Mouse (Mus musculus) gastrocnemius, postnatal 10 days (tissue): ENCODE measurements around the gene Plekhn1. TPM values are rescaled to one million over a fixed set of nuclear protein-coding genes. Genes with fewer than 3 reads are reported as not detected.

Source experiments
- DNase-seq: peaks from one replicate; pipeline ENCODE4 v3.0.0; 2021; ENCODE audit warnings: mixed read lengths
- long read RNA-seq, 2 experiments: library from polyadenylated mRNA; stranded (forward); transcript quantifications; one replicate each; pipeline ENCODE4 v2.0.0; 2021
- total RNA-seq, 2 experiments: library from RNA; stranded (reverse); gene quantifications; 2 replicates each; pipeline ENCODE4 v1.2.3; 2021

The Plekhn1 gene
- total RNA-seq, result 1 to 10 TPM; 6.5 to 8.7 TPM
- long read RNA-seq, experiment 1, transcript Plekhn1-201 (12 exons, 3,014 nt), result major isoform, 11 of 25 reads
- long read RNA-seq, experiment 1, partial matches to known transcripts, result 1 of 25 reads
- long read RNA-seq, experiment 1, other reads (novel, unspliced or antisense), result 13 of 25 reads
- long read RNA-seq, experiment 2, transcript Plekhn1-201 (12 exons, 3,014 nt), result major isoform, 18 of 32 reads
- long read RNA-seq, experiment 2, partial matches to known transcripts, result 3 of 32 reads
- long read RNA-seq, experiment 2, other reads (novel, unspliced or antisense), result 11 of 32 reads

DNA sequence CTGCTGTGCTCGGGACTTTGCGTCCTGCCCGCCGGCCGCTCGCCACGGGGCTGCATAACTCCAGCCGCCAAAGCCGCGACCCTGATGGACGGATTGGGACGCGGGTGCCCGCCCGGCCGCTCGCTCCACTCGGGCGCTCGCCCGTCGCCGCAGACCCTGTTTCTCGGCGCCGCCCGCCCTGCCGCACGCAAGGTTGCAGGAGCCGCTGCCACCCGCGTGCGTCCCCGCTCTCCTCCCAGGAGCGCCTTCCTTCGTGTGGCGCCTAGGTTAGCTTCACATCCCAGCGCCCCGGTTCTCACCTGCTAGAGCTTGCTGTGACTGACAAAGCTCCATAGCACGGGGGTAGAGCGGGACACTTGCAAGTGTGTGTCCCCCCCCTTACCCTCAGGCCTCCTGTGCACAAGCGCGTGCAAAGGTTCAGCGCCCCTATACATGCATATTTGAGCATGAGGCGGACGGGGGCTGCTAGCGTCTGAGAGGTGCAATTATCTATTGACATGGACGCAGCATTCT is at the start of gene Plekhn1:
TSS of gene Plekhn1 (minus strand) at position 157 of the 513 bp plus-strand sequence.
- DNase-seq, result peak; percentile 77

DNA sequence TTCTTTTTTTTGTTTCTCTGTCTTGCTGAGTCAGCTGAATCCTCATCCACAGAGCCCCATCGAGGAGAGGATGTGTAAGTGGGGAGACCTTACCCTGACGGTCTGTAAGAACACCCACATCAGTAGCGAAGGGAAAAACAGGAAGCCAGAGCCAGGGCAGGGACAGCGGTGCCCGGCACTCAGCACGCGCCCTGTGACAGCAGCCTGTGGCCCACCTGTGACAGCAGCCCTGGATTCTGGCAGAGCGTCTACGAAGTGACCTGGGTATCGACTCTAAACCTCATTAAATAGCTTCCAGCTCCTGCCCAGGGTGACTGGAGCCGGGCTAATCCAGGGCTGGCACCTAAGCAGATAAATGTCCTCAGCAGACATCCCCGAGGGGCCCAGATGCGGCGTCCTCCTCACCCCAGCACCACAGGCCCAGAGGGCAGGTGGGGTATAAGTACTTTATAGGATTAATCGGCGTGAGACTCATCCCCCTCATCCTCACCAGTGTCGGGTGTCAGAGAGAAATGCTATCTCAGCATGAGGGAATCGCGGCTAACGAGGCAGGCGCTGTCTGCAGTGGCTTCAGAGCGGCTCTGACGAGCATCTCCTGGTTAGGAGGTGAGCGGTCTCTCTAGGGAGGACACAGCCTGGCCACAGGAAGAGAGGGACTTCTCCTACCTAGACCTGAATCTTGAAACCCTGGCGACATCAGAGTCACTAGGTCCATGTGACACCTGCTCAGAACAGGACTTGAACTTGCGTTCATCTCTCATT is 20.6 kb upstream of the Plekhn1 start, which contains the start of gene Samd11:
TSS of gene Samd11 (minus strand) at position 580 of the 762 bp plus-strand sequence.
- no peak for DNase-seq

DNA sequence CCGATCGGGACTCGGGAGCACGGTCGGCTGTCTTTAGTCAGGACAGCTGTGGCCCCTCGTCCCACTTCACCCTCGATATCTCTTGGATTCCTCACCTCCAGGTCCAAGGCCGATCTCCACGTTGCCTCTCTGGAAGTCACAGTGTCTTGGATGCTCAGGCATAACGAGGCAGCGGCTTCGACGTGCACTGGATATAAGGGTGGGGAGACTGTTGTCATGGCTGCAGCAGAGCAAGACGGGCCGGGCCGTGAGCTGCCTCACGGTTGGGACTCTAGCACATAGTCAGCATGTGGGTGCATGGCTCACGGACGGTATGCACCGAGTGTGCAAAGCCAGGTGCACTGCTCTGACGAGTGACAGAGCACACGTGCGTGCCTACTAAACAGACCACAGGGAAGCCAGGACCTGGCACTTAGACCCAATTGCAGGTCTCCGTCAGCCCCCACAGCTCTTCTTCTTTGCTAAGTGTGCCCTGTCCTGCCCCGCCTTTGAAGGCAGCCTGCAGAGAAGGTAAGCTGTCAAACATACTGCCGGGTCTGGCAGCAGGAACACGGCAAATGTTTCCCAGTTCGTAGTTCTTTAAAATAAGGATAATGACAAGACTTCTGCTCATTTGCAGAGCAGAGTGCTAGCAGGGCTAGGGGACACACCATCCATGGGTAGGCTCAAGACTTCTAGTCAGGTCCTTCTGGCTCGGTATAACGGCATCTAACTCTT is 19.9 kb upstream of the Plekhn1 start:
- no peak for DNase-seq

DNA sequence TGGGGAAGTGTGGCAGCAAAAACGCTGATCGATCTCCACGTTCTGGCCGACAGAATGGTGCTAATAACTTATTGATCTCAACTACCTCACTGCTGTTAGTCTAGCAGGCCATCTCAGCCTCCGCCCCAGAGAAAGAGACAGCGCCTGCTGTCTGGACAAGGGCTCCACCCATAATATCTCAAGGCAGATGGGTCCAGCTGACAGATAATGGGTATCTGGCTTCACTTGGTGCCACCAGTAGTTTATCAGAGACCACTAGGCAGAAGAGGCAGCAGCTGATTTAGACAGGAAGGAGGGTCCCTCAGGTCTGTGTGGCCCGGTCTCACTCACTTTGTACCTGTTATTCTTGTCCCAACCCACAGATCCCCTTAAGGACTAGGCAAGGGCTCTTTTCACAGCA is 18.4 kb upstream of the Plekhn1 start:
- DNase-seq, result no peak

DNA sequence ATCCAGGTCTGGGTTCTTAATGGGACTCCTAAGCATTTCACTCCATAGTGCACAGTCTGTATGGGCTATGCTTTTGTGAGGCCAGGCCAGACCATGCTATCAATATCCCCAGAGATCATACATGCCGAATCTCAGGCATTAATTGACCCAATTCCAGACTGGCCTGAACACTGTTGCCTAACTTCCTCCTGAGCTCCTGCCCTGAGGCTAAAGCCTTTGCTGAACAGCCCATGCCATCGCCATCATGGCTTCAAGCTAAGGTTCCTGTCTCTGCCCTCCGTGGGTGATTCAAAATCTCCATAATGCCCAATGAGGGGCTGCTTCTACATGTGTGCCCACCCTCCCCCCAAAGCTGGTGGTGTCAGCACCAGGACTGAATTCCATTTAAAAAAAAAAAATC is 18.0 kb upstream of the Plekhn1 start:
- DNase-seq, result no peak

DNA sequence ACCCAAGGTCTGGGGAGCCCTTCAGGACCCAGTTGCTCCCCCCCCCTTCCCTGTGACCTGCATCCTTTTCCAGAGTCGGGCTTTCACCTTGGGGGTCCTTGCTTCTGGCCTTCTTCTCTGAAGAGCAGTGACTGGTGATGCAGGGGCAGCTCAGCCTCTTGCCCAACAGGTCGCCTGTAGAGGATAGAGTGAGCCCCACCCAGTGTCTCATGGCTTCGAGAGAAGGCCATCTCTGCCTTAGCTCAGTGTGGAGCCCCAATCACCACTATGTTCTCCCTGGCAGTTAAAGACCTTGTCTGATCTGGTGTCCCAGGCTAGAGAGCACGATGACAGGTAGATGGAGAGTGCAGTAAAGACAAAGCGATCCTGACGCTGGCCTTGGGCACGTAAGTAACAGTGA is 17.5 kb upstream of the Plekhn1 start:
- no peak for DNase-seq

DNA sequence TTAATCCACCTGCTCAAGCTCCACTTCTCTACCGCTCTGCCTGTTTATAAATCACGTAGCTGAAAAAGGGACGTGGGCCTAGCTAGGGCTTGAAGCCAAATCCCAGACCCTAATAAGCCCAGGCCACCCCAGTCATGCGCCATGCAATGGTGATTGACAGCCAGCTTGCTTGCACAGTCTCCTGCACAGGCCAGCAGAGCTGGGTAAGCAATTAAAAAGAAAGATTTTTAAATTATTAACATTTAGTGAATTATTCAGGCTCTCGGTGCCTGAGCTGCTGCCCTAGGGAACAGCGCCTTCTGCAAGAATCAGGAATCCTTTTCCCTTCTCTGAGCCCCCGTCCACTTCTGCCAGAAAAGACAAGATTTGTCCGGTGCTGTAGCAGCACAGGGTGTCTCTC is 16.4 kb upstream of the Plekhn1 start:
- no peak for DNase-seq

DNA sequence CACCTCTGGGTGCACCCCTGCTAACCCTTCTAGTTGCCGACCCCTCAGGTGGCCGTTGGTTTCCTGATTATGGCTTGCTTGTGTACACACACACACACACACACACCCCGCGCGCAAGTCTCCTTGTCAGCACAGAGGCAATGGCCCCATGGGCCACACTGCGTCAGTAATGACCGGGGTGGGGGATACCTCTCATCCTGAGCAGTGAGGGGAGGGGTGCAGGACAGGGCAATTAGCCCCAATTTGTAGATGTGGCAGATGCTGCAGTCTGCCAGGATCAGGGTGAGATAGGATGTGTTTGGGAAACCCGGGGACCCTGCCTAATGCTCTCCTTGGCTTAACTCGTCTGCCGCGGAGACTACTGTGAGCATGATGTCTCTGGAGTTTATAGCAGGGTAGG is 14.9 kb upstream of the Plekhn1 start:
- no peak for DNase-seq

DNA sequence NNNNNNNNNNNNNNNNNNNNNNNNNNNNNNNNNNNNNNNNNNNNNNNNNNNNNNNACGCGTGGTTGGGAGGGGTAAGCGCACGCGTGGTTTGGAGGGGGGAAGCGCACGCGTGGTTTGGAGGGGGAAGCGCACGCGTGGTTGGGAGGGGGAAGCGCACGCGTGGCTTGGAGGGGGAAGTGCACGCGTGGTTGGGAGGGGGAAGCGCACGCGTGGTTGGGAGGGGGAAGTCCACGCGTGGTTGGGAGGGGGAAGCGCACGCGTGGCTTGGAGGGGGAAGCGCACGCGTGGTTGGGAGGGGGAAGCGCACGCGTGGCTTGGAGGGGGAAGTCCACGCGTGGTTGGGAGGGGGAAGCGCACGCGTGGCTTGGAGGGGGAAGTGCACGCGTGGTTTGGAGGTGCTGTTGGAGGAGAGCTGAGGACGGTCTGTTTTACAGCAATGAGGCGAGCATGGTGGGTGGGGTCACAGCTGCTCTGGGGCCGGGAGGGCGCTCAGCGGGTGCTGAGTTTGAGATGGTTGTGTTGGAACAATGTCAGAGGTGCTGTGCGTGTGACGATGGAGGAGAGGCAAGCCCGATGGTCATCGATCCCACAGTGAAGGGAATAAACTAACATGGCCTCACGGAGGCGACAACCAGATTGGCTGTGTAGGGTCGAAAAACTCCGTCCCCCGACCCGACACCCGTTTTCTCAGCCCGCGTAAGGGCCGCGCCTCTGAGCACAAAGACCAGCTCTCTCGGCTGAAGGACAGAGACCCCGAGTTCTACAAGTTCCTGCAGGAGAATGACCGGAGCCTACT is 2.2 kb upstream of the Plekhn1 start:
- DNase-seq, result no peak

DNA sequence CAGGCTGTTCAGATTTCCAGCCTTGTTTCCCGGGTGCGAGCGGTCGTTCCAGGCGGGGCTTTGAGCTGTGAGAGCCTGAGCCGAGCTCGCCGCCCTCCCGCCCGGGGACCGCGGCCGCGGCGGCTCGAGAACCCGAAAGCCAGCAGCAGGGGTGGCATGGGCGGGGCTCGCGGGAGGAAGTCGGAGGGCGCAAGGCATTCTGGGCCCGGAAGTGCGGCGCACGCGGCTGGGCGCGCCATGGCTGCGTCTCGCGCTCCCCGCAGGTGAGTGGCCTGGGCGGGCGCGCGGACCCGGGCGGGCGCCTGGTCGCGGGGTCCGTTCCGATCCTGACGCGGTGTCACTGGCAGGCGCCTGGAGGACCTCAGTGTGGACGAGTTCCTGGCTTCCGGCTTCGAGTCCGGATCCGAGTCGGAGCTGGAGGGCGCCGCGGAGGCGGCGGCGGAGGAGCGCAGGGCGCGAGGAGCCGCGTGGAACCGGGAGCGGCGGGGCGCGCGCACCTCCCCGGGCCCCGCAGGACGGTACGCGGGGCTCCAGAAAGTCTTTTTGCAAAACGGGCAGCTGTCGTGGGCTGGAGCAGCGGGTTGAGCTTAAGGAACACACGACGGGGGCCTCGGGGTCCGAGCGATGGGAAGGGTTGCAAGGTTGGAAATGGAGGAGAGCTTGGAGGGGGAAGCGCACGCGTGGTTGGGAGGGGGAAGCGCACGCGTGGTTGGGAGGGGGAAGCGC is 1.3 kb upstream of the Plekhn1 start, which contains the start of gene Noc2l:
TSS of gene Noc2l (plus strand) at position 203 of the 726 bp plus-strand sequence.
- DNase-seq, result peak; percentile 90

DNA sequence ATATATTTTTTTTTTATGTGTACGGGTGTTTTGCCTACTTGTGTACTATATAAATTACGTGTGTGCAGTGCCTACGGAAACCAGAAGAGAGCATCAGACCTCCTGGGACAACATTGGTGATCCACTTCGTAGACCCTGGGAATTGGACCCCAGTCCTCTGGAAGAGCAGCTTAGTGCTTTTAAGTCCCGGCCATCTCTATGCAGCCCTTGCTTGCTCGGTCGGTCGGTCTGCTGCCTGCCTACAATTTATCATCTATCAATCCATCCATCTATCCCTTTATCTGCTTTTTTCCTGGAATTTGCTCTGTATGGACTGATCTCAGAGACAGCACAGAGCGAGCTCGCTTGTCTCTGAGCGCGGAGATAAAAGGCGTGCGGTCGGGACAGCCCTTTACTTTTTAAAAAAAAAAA is 708 bp upstream of the Plekhn1 start:
- no peak for DNase-seq

DNA sequence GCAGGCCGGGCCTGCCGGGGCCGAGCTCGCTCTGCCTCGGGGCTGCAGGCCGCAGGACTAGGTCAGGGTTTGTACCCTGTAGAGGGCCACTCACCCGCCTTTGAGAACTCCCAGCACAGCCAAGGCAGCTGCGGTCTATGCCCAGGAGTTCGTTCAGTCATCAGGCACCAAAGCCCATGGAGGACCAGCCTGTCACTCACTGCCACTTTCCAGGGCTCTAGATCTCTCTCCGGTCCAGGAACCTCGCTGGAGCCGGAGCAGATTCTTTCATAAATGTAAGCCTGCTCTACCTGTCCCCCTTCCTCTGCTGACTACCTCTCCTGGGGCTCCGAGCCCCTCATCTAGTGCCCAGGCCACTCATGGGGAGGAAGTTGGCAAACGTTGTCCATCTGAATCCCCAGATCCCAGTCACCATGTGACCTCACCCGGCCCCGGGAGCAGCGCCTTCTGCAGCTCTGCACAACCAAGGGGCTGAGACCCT is 596 bp downstream of the Plekhn1 start:
- no peak for DNase-seq

DNA sequence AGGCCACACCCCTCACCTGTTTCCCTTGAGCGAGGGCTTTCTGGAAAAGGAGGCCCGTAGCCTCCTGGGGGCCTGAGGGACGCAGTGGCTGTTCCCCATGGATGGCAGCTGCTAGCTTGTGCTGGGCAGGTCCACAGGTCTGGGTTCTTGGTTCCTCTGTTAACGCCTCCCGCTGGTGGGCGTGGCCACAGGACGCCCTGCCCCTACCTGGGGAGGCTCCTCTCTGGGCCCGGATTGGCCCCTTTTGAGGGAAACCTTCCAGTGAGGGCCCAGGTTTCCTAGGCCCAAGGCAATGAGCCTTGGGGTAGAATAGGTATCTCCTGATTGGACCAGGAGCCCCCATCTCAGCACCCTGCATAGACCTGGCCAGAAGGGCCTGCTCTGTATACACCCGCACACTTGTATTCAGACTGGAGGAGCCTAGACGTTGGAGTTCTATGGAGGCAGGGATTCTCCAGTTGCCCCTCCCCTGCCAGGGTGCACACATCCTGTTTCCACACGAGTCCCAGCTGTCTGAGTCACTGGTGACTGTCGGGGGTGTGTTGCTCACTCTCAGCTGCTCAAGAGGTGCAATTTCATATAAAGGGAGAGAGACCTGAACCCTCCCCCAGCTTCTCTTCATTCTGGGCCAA is 6.1 kb downstream of the Plekhn1 start:
- DNase-seq, result no peak

DNA sequence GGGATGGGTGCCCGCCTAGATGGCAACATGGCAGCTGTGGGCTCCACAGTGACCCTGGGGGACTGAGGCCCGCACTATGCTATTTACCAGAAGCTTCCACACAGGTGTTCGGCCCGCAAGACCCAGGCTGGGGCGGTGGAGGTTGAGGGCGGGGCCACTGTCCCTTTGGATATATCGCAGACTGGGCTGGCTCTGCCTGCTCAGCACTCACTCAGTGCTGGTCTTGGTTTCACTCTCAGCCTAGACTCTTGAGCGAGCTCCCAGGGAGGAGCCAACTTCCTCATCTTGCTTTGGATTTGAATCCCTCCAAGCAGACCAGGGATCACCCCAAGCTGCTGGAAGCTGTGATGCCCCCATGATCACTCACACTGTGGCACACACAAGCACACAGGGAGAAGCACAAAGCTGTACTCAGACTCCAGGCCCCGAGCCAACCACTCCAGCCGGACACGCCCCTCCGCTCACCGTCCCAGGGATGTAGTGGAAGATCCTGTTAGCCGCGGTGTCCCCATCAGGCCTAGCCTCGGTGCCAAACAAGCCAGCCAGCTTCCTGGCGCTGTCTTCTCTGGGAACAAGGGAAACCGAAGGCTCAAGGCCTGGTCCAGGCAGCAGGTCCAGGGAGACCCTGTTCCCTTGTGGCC is 6.8 kb downstream of the Plekhn1 start:
- DNase-seq, result peak; percentile 39

DNA sequence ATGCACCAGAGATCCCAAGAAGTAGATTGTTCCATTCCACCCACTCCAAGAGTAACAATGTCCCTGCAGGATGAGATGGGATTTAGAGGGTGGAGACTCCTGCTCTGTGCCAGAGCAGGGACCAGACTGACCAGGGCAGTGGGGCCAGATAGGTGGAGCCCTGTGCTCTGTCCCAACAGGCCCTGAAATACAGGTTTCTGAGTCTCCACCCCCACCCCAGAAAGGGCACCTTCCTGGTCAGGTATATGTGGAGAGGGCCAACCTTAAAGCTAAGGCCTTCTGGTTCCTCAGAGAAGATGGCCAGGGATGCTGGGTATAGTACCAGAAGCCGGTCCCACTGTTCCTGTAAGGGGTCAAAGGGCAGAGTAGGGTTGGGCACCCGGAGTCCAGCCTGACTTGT is 10.4 kb downstream of the Plekhn1 start:
- no peak for DNase-seq

DNA sequence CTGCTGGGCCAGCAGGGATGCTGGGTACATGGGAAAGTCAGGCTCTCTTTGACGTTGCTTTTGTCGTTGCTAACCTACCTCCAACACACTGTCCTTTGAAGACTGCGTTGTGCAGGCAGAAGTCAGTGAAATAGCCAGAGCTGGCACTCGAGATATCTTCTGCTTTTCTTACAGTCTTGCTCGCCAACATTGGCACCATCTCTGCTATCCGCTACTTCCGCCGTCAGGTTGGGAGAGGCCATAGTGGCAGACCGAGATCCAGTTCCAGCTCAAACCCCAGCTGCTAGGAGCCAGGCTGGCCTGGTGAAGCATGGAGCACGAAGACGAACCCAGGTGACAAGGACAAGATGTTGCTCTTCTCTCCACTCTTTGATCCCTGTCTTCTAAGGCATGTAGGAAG is 14.7 kb downstream of the Plekhn1 start:
- DNase-seq, result no peak

DNA sequence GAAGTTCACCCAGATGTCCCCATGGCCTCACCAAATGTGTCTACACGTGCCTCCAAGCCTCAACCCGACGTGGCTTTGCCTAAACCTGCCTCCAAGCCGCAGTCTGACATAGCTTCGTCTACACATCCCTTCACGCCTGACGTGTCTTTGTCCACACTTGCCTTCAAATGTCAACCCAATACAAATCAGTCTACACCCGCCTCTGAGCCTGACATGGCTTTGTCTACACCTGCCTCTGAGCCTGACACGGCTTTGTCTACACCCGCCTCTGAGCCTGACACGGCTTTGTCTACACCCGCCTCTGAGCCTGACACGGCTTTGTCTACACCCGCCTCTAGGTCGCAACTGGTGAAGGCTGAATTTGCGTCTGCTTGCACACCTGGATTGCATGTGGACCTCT is 16.8 kb downstream of the Plekhn1 start:
- DNase-seq, result no peak

DNA sequence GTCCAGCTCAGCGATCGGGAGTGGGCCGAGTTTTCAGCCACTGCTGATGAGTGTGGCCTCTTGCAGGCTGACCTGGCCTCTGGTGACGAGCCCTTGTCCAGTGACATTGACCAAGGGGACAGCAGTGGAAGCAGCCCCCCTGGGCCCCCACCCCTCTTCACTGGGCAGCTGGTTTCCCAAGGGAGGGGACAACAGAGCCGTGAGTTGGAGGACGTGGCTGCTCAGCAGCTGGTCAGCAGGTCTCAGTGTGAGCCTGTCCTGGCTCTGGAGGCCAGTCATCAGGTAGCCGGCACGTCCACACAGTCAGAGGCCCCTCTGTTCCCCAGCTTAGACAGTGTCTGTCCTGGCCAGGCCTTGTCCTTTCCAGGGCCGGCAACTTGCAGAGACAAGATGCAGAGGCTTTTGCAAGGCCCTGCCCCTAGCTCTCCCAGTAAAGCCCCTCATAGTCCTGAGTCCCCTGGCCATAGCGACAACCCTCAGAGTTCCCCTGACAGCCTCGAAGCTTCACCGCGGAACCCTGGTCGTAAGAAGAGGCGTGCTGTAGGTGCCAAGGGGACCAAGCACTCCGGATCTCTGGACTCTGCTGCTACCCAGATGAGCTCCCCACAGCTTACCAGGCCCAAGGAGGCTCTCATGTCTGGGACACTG is 17.5 kb downstream of the Plekhn1 start:
- DNase-seq, result no peak

DNA sequence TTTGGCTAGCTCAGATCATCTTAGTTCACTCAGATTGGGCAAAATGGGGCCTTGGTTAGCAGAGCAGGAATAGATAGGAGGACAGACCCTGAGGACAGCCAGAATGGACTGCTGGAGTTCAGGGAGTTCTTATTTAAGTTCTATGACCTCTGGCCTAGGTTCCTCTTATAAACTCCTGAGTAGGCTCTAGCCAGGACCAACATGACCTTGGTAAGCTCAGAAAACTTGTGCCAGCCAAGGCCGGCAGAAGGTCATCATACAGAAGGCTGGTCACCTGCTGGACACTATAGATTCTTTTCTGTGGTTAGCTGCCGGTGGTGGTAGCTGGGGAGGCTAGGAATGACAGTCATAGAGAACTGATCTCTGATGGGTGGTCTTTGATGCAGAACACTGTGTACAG is 18.5 kb downstream of the Plekhn1 start:
- no peak for DNase-seq

DNA sequence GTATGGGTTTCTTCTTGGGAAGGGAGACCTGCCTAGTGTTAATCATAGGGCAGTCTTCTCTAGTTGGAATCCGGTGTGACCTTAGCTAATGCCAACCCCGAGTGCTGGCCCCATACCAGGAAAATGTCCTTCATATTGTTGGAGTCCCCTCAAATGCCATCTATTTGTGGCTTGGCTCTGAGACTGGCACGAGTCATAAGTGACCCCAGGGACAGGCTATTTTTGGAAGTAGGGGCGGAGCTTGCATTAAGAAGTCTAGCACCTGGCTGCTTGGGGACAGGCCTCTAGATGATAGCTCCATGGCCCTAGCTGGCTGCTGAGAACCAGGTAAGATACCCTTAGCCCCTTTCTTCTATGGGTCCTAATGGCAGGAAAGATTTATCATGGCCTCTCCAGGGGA is 19.0 kb downstream of the Plekhn1 start, which contains the start of gene Perm1:
TSS of gene Perm1 (plus strand) at position 220 of the 400 bp plus-strand sequence.
- peak; percentile 79 for DNase-seq
